Mouse (Mus musculus) gastrocnemius, postnatal 25 days (tissue): ENCODE measurements around the gene Trpc4. TPM values are rescaled to one million over a fixed set of nuclear protein-coding genes. Genes with fewer than 3 reads are reported as not detected.
A peak's percentile ranks its signal among the peaks of the same experiment; 100 is the strongest.

ENCODE experiments used
- DNase-seq: peaks from one replicate; pipeline ENCODE4 v3.0.0; 2022
- long read RNA-seq, 2 experiments: library from polyadenylated mRNA; stranded (forward); transcript quantifications; one replicate each; pipeline ENCODE4 v2.0.0; 2021
- total RNA-seq, 2 experiments: library from RNA; stranded (reverse); gene quantifications; 1 replicate in 1 of 2; 2 replicates in 1 of 2; pipeline ENCODE4 v1.2.3; 2021

The Trpc4 gene
- under 1 TPM in 1 of 2 experiments, not detected in 1; 0.08 TPM for total RNA-seq
- long read RNA-seq, experiment 1, partial matches to known transcripts = 0 of 1 reads
- long read RNA-seq, experiment 1, other reads (novel, unspliced or antisense) = 1 of 1 reads
- long read RNA-seq, experiment 2 = 0 reads

GRCm38 (mm10) chr3:54155639-54156315, at the start of gene Trpc4:
Gene Trpc4, plus strand, starts transcription at chr3:54156035.
- DNase-seq = no peak

- DNase-seq = no peak
These were observed 44.3 kb upstream of the Trpc4 start for GRCm38 (mm10) chr3:54111489-54111888.

GRCm38 (mm10) chr3:54135376-54135775, 20.5 kb upstream of the Trpc4 start:
- no peak for DNase-seq

GRCm38 (mm10) chr3:54141376-54141775, 14.5 kb upstream of the Trpc4 start:
- DNase-seq = no peak

GRCm38 (mm10) chr3:54154844-54155638, 794 bp upstream of the Trpc4 start:
- no peak for DNase-seq

- no peak for DNase-seq
These were observed 623 bp downstream of the Trpc4 start for GRCm38 (mm10) chr3:54156316-54157000.

GRCm38 (mm10) chr3:54170701-54171100, 14.9 kb downstream of the Trpc4 start:
- no peak for DNase-seq

- DNase-seq = no peak
These were observed 21.5 kb downstream of the Trpc4 start for GRCm38 (mm10) chr3:54177296-54177695.

- DNase-seq = no peak
These were observed 35.3 kb downstream of the Trpc4 start for GRCm38 (mm10) chr3:54190932-54191668.

- no peak for DNase-seq
These were observed 45.4 kb downstream of the Trpc4 start for GRCm38 (mm10) chr3:54201231-54201630.

- DNase-seq = no peak
These were observed 48.6 kb downstream of the Trpc4 start for GRCm38 (mm10) chr3:54204386-54204785.

GRCm38 (mm10) chr3:54210112-54210511, 54.3 kb downstream of the Trpc4 start:
- no peak for DNase-seq

GRCm38 (mm10) chr3:54211441-54211840, 55.6 kb downstream of the Trpc4 start:
- DNase-seq = no peak

- no peak for DNase-seq
These were observed 66.7 kb downstream of the Trpc4 start for GRCm38 (mm10) chr3:54222549-54222948.

- no peak for DNase-seq
These were observed 72.6 kb downstream of the Trpc4 start for GRCm38 (mm10) chr3:54228463-54228862.

GRCm38 (mm10) chr3:54238891-54239290, 83.1 kb downstream of the Trpc4 start:
- peak; percentile 12 for DNase-seq

GRCm38 (mm10) chr3:54239426-54239825, 83.6 kb downstream of the Trpc4 start:
- no peak for DNase-seq

GRCm38 (mm10) chr3:54243136-54243535, 87.3 kb downstream of the Trpc4 start:
- no peak for DNase-seq

GRCm38 (mm10) chr3:54244729-54245465, 89.1 kb downstream of the Trpc4 start:
- DNase-seq = no peak

GRCm38 (mm10) chr3:54246416-54246815, 90.6 kb downstream of the Trpc4 start:
- no peak for DNase-seq

GRCm38 (mm10) chr3:54249311-54249710, 93.5 kb downstream of the Trpc4 start:
- no peak for DNase-seq
